Mouse (Mus musculus) G1E (cell line): ENCODE measurements around the gene G0s2.

Source experiments
- CTCF ChIP-seq: IDR thresholded peaks from 2 replicates; pipeline ENCODE4 v1.5.1; 2012; ENCODE audit warnings: low read depth, low read length, inconsistent platforms, mixed read lengths
- GATA1 ChIP-seq: IDR thresholded peaks from 2 replicates; pipeline ENCODE4 v1.6.1; 2012; ENCODE audit warnings: borderline replicate concordance, low read length, inconsistent platforms, mixed read lengths
- GATA2 ChIP-seq: IDR thresholded peaks from 2 replicates; pipeline ENCODE4 v1.6.1; 2012; ENCODE audit warnings: low read depth, low read length, inconsistent platforms, borderline replicate concordance
- POLR2AphosphoS5 ChIP-seq: IDR thresholded peaks from 2 replicates; pipeline ENCODE4 v1.6.1; 2012; ENCODE audit warnings: low read depth, low read length, inconsistent platforms; ENCODE audit not compliant: insufficient replicate concordance
- TAL1 ChIP-seq: conservative IDR thresholded peaks from 2 replicates; pipeline ENCODE4 v1.6.1; 2012; ENCODE audit warnings: low read depth, low read length, inconsistent platforms, mixed read lengths

- TF ChIP-seq CTCF (no peak), GATA2 (no peak), TAL1 (no peak), GATA1 (no peak), POLR2AphosphoS5 (no peak)
Observed at GRCm38 (mm10) chr1:193303096-193303495, 30.1 kb upstream of the G0s2 start.
